Mouse (Mus musculus) megakaryocyte, embryonic 14.5 days (primary cell): Measurements from ENCODE around the gene Gm49368.

Experiments
- FLI1 ChIP-seq: IDR thresholded peaks from 2 replicates; pipeline ENCODE4 v1.6.1; 2012; ENCODE audit warnings: low read length, inconsistent platforms, mixed read lengths
- GATA1 ChIP-seq: IDR thresholded peaks from 3 replicates; pipeline ENCODE4 v1.6.1; 2012; ENCODE audit warnings: mixed read lengths, low read length, inconsistent platforms, borderline replicate concordance

DNA sequence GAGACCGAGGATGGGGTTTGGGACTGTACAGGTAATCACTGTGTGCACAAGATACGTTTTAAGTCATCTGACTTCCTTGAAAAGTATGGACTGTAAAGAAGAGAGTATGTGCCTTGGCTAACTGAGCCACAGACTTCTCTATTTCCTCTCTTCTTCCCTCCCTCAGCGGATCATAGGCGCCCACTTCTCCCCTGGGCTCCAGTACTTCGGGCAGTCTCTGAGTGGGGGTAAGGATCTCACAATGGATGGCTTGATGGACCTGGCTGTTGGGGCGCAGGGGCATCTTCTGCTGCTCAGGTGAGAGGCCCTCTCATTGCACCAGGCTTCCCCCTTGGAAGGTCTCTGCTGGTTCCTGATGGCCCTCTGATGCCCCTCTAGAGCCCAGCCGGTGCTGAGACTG is 45.0 kb downstream of the Gm49368 start:
- TF ChIP-seq GATA1 (no peak), FLI1 (no peak)
